Mouse (Mus musculus): ENCODE measurements around the gene Prdm15.

Gene Prdm15

GRCm38 (mm10) chr16:97748421-97748820 lies 103.2 kb downstream of the Prdm15 start:
- no peak for DNase-seq

Data from cerebellum, adult 8-10 months (tissue).